Mouse (Mus musculus): ENCODE results near the gene Rab35. TPM values are rescaled to one million over a fixed set of nuclear protein-coding genes. Genes with fewer than 3 reads are reported as not detected.

Gene Rab35
- total and polyA plus RNA-seq, 2 experiments from 2014 or later, result 24.5 to 97.4 TPM

DNA sequence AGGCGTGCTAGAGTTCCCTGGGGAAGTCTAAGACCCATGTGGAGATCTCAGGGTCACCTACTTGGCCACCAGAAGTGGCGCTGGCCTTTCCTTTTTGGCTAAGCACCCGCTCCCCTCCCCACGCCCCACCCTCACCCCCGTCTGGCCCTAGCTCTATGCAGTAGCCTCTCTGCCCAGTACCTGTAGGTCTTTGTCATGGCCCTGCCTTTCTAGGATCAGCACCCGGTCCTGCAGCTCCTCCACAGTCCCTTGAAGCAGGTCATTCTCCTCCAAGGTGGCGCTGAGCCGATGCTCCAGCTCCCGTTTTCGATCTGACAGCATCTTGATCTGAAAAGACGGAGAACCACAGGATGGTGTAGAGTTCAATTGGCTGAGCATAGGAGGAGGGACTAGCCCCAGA is 38.3 kb downstream of the Rab35 start:
- H3K27me3 ChIP-seq (ENCODE audit: insufficient read depth, low read length), result no peaks in the 10 kb centered on the region
- no peak overlapping the region for H3K27ac ChIP-seq (ENCODE audit: low read depth, low read length)
- no peaks in the 10 kb centered on the region for H3K4me1 ChIP-seq (ENCODE audit: insufficient read depth, low read length)
- H3K4me2 ChIP-seq (ENCODE audit: low read depth, low read length, poor library complexity, severe bottlenecking), result no peak overlapping the region
- no peaks in the 10 kb centered on the region for H3K9me3 ChIP-seq (ENCODE audit: low read length)
- TF ChIP-seq CTCF (IDR thresholded peaks at IDR 0.05), result no peak
- DNase-seq (ENCODE audit: low spot score), result no peak
- no peak for ATAC-seq (ENCODE audit: low FRiP score)
- no peak overlapping the region for H3K4me3 ChIP-seq (ENCODE audit: low read depth, low read length)
- WGBS, result 92% methylated on average over 11 of the region's 11 CpGs
- H3K9ac ChIP-seq (replicated peaks; ENCODE audit: low read length, poor library complexity, severe bottlenecking), result no peak overlapping the region
- peaks cover 8% of the 10 kb centered on the region; the same call in 1 of the 2 replicates for H3K36me3 ChIP-seq (ENCODE audit: insufficient read depth, low read length)

- Histone ChIP-seq H3K4me3 (ENCODE audit: low read depth, low read length) (no peak overlapping the region), H3K4me1 (ENCODE audit: insufficient read depth, low read length) (no peaks in the 10 kb centered on the region), H3K9me3 (ENCODE audit: low read length) (no peaks in the 10 kb centered on the region), H3K4me2 (ENCODE audit: low read depth, low read length, poor library complexity, severe bottlenecking) (no peak overlapping the region), H3K27me3 (ENCODE audit: insufficient read depth, low read length) (no peaks in the 10 kb centered on the region), H3K9ac (replicated peaks; ENCODE audit: low read length, poor library complexity, severe bottlenecking) (no peak overlapping the region), H3K27ac (ENCODE audit: low read depth, low read length) (no peak overlapping the region), H3K36me3 (ENCODE audit: insufficient read depth, low read length) (peaks cover 8% of the 10 kb centered on the region; the same call in 1 of the 2 replicates)
- WGBS, result 89% methylated on average over 2 of the region's 2 CpGs
- ATAC-seq (ENCODE audit: low FRiP score) (no peak), DNase-seq (ENCODE audit: low spot score) (no peak)
- no peak for TF ChIP-seq CTCF (IDR thresholded peaks at IDR 0.05)
Measured at GRCm38 (mm10) chr5:115670406-115670805, 38.7 kb downstream of the Rab35 start.

DNA sequence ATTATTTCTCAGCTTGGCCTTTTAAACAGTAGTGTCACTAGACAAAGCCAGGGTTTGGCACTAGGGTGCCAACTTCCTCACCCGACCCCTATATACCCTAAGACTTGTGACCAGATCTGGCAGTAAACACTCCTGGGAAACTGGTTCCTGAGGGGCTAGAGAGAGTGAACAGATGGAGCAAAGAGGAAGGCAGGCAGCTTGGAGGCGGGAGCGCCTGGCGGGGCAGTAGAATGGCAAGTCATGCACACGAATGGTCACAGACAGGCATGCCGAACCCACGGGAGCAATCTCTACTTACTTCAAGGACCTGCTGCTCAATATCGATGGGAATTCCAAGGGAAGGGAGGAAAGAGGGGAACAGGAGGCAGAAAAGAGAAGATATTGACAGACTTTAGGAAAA is 40.1 kb downstream of the Rab35 start:
- no peak overlapping the region for H3K4me2 ChIP-seq (ENCODE audit: low read depth, low read length, poor library complexity, severe bottlenecking)
- no peaks in the 10 kb centered on the region for H3K4me1 ChIP-seq (ENCODE audit: insufficient read depth, low read length)
- 66% methylated on average over 8 of the region's 8 CpGs for WGBS
- no peak for TF ChIP-seq CTCF (IDR thresholded peaks at IDR 0.05)
- H3K27me3 ChIP-seq (ENCODE audit: insufficient read depth, low read length), result no peaks in the 10 kb centered on the region
- no peak overlapping the region for H3K4me3 ChIP-seq (ENCODE audit: low read depth, low read length)
- H3K9ac ChIP-seq (replicated peaks; ENCODE audit: low read length, poor library complexity, severe bottlenecking), result no peak overlapping the region
- H3K9me3 ChIP-seq (ENCODE audit: low read length), result no peaks in the 10 kb centered on the region
- H3K36me3 ChIP-seq (ENCODE audit: insufficient read depth, low read length), result peaks cover 8% of the 10 kb centered on the region; the same call in 1 of the 2 replicates
- peak; percentile 22 for DNase-seq (ENCODE audit: low spot score)
- no peak for ATAC-seq (ENCODE audit: low FRiP score)
- no peak overlapping the region for H3K27ac ChIP-seq (ENCODE audit: low read depth, low read length)

DNA sequence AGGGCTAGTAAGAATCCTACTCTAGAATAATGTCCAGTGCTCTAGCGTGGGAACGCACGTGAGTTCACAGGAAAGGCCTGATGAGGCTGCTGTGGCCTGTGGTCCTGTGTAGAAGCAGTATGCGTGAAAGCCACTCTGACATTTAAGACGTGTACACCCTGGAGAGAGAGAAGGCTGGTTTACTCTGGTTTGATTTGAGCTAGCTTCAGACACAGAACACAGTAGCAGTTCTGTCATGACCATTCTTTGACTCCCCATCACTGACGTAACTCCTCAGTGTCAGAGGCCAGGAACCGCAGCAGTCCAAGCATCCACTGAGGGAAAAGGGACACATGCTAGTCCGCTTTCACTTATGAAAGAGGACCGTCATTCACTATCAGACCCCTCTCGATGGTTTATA is 53.4 kb downstream of the Rab35 start:
- 75% methylated on average over 10 of the region's 10 CpGs for WGBS
- H3K9me3 ChIP-seq (ENCODE audit: low read length), result no peaks in the 10 kb centered on the region
- ATAC-seq (ENCODE audit: low FRiP score), result no peak

GRCm38 (mm10) chr5:115686716-115687115 is 55.0 kb downstream of the Rab35 start:
- Histone ChIP-seq H3K9me3 (ENCODE audit: low read length) (no peaks in the 10 kb centered on the region), H3K4me2 (ENCODE audit: low read depth, low read length, poor library complexity, severe bottlenecking) (no peak overlapping the region), H3K36me3 (ENCODE audit: insufficient read depth, low read length) (no peaks in the 10 kb centered on the region), H3K4me3 (ENCODE audit: low read depth, low read length) (no peak overlapping the region), H3K27ac (ENCODE audit: low read depth, low read length) (no peak overlapping the region), H3K4me1 (ENCODE audit: insufficient read depth, low read length) (0 out of 2 replicates have a peak, but pooled peaks cover 3% of the 10 kb centered on the region), H3K27me3 (ENCODE audit: insufficient read depth, low read length) (no peaks in the 10 kb centered on the region), H3K9ac (replicated peaks; ENCODE audit: low read length, poor library complexity, severe bottlenecking) (no peak overlapping the region)
- no peak for DNase-seq (ENCODE audit: low spot score)
- TF ChIP-seq CTCF (IDR thresholded peaks at IDR 0.05), result no peak
- WGBS, result 28% methylated on average over 7 of the region's 7 CpGs
- no peak for ATAC-seq (ENCODE audit: low FRiP score)

More for the DNA sequence above, 53.4 kb downstream of the Rab35 start:
- Histone ChIP-seq H3K4me1 (ENCODE audit: insufficient read depth, low read length) (0 out of 2 replicates have a peak, but pooled peaks cover 3% of the 10 kb centered on the region), H3K4me3 (ENCODE audit: low read depth, low read length) (no peak overlapping the region), H3K4me2 (ENCODE audit: low read depth, low read length, poor library complexity, severe bottlenecking) (no peak overlapping the region), H3K27me3 (ENCODE audit: insufficient read depth, low read length) (no peaks in the 10 kb centered on the region), H3K9ac (replicated peaks; ENCODE audit: low read length, poor library complexity, severe bottlenecking) (no peak overlapping the region), H3K36me3 (ENCODE audit: insufficient read depth, low read length) (no peaks in the 10 kb centered on the region), H3K27ac (ENCODE audit: low read depth, low read length) (no peak overlapping the region)
- DNase-seq (ENCODE audit: low spot score), result no peak
- TF ChIP-seq CTCF (IDR thresholded peaks at IDR 0.05), result no peak

GRCm38 (mm10) chr5:115693271-115693670 is 61.6 kb downstream of the Rab35 start:
- no peaks in the 10 kb centered on the region for H3K9me3 ChIP-seq (ENCODE audit: low read length)
- 41% methylated on average over 3 of the region's 3 CpGs for WGBS
- H3K4me2 ChIP-seq (ENCODE audit: low read depth, low read length, poor library complexity, severe bottlenecking), result no peak overlapping the region
- H3K27ac ChIP-seq (ENCODE audit: low read depth, low read length), result no peak overlapping the region
- H3K36me3 ChIP-seq (ENCODE audit: insufficient read depth, low read length), result no peaks in the 10 kb centered on the region; the same call in 1 of the 2 replicates
- H3K9ac ChIP-seq (replicated peaks; ENCODE audit: low read length, poor library complexity, severe bottlenecking), result no peak overlapping the region
- ATAC-seq (ENCODE audit: low FRiP score) (no peak), DNase-seq (ENCODE audit: low spot score) (no peak)
- no peaks in the 10 kb centered on the region for H3K27me3 ChIP-seq (ENCODE audit: insufficient read depth, low read length)
- no peak for TF ChIP-seq CTCF (IDR thresholded peaks at IDR 0.05)
- no peak overlapping the region for H3K4me3 ChIP-seq (ENCODE audit: low read depth, low read length)
- H3K4me1 ChIP-seq (ENCODE audit: insufficient read depth, low read length), result no peaks in the 10 kb centered on the region
